Mouse (Mus musculus) T-helper 1 cell (primary cell): ENCODE results near the gene Wdr5.
"Not testable (repeated sequence)": the region's sequence is repeated elsewhere in the genome, so short reads cannot be mapped to it uniquely, and the experiment has no call there.

Experiments
- in situ Hi-C: fragments of 300-600 bp; cut with MboI, MseI; formaldehyde crosslinking; loops from one replicate; pipeline ENCODE4 v1.15.1; 2025; ENCODE audit warnings: high pct_unique_total_duplicates

Wdr5 gene

GRCm38 (mm10) chr2:27496391-27497028, 18.4 kb upstream of the Wdr5 start:
- in situ Hi-C loops: no loop called here

GRCm38 (mm10) chr2:27504113-27504885, 10.7 kb upstream of the Wdr5 start:
- in situ Hi-C loops: no loop called here

- in situ Hi-C loops: no loop called here
Measured at GRCm38 (mm10) chr2:27505539-27505938, 9.4 kb upstream of the Wdr5 start.

GRCm38 (mm10) chr2:27506658-27507057, 8.3 kb upstream of the Wdr5 start:
- in situ Hi-C loops: not testable (repeated sequence)

DNA sequence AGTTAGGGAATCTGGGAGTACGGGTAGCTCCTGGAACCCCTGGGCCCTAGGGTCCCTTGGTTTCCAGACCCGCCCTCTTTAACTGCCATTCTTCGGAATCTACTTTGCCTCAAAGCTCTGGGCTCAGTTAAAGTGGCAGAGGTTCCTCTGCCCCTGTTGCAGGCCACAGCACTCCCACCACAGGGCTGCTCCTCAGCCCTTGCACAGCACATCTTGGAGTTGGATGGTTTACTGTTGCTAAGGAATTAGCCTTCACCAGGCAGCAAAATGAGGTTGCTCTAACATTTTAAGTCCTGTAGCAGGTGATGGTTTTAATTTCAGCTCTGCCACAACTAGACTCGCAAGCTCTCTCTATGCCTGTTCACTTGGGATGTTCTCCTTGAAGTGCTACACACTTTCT, 7.4 kb upstream of the Wdr5 start, which contains the start of gene Brd3:
TSS of gene Brd3 (minus strand) at position 101 of the 400 bp plus-strand sequence.
- in situ Hi-C loops: no loop called here

DNA sequence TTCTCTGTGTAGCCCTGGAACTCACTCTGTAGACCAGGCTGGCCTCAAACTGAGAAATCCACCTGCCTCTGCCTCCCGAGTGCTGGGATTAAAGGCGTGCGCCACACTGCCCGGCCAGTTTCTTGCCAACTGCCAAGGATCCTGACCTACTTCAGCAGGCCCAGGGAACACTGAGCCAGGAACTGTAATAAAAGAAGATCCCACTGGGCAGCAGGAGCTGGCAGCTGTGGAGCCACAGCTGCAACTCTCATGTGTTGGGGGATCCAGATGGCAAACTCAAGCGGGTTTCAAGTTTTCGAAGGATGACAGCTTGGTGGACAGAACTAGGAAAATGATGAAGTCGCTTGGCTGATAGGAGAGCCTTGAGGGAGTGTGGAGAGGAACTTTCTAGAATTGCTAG, 4.3 kb upstream of the Wdr5 start:
- in situ Hi-C loops: no loop called here

DNA sequence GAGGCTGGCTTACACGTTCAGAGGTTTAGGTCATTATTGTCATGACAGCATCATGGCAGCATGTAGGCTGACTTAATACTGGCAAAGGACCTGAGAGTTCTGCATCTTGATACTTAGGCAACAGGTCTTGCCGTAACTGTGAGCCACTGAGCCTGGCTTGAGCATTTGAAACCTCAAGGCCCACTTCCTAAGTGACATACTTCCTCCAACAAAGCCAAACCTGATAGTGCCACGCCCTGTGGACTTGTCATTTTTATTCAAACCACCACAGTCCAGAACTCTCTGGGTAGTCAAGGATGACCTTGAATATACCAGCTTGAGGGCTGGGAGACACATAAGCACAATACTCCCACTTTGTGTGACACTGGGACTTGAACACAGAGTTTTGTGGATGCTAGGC, 2.0 kb upstream of the Wdr5 start:
- in situ Hi-C loops: no loop called here

GRCm38 (mm10) chr2:27513861-27514260, 1.1 kb upstream of the Wdr5 start:
- in situ Hi-C loops: no loop called here

- in situ Hi-C loops: no loop called here
Measured at GRCm38 (mm10) chr2:27515341-27516166, 597 bp downstream of the Wdr5 start.

- in situ Hi-C loops: no loop called here
Measured at GRCm38 (mm10) chr2:27516289-27516688, 1.3 kb downstream of the Wdr5 start.

- in situ Hi-C loops: no loop called here
Measured at GRCm38 (mm10) chr2:27518283-27518682, 3.3 kb downstream of the Wdr5 start.

DNA sequence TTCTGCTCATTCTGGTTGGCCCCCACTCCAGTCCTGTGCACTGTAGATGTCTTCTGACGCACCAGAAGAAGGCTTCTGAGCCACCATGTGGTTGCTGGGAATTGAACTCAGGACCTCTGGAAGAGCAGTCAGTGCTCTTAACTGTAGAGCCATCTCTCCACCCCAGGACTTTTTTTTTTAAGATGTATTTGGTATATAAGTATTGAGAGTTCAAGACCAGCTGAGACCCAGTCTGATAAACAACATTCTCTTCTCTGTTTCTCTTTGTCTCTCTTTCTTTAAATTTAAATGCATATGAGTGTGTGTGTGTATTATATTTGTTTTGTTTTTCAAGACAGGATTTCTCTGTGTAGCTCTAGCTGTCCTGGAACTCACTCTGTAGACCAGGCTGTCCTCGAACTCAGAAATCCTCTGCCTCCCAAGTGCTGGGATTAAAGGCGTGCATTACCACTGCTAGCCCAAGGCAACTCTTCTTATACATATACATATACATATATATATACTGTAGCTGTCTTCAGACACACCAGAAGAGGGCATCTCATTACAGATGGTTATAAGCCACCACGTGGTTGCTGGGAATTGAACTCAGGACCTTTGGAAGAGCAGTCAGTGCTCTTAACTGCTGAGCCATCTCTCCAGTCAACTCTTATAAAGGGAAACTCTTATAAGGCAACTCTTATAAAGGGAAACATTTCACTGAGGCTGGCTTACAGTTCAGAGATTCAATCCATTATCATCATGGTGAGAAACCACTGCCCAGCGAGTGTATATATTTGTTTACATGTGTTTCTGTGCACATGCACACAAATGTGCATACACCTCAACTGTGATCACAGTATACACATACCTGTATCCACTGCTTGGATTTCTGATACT, 23.7 kb downstream of the Wdr5 start:
- in situ Hi-C loops: not testable (repeated sequence)

- in situ Hi-C loops: no loop called here
Measured at GRCm38 (mm10) chr2:27539336-27539735, 24.4 kb downstream of the Wdr5 start.

DNA sequence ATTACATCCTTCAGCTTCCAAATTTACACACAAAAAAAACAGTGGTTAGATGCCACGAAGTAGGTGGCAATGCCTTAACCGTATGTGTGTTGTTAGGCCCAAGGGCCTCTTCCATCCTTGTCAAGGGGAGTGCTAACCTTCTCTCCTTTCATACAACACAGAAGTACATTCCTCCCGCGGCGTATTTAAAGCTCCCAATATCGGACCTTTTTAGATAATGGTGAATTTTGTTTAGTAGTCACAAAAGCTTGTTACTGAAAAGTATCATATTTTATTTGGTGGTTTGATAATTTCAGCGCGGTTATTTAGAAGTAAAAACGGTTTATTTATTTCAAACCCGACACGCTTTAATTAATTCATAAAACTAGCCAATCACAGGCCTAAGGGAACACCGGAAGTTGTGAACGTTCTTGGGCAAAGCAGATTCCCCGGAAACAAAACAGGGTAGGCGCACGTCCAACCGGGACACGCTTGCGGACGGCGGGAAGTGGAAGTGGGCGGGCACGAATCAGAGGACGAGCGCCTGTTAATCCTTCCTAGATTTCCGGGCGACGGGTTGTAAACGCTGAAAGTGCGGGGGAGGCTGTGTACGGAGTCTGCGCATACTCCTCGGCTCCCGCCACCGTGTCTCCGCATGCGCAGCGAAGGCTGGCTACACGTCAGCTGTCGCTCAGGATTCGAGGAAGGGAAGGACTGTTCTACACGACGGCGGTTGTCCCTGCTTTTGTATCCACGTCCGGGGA, 25.0 kb downstream of the Wdr5 start:
- in situ Hi-C loops: no loop called here

DNA sequence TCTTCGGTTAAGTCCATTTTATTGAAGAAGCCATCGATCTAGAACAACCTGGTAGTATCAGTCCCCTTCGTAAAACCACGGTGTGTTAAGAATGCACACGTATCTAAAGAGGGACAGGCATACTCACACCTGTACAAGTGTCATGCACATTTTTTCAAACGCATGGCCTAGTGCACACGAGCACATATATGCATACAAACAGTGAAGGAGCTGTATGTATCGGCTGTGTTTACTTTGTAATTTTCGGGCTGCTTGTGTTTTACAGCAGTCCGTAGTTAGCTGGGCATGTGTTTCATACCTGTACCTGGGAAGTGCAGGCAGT, 25.5 kb downstream of the Wdr5 start:
- in situ Hi-C loops: no loop called here

- in situ Hi-C loops: no loop called here
Measured at GRCm38 (mm10) chr2:27541225-27541624, 26.3 kb downstream of the Wdr5 start.

- in situ Hi-C loops: no loop called here
Measured at GRCm38 (mm10) chr2:27544613-27545012, 29.7 kb downstream of the Wdr5 start.

DNA sequence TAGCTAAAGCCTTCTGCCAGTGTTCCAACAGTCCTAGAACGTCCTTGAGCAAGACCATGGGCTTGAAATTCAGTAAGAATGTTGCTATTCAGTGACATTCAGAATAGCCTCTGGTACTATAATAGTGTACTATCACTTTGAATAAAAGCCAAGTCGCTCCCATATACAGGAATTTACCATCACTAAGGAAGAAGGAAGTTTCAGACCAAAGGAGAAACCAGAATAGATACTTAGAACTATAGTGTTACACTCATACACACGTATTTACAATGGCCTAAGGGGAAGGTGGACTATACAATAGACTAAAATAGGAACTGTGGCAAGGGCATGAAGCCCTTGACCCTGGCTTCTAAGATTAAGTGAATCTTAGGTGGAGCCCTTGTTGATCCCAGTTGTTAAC, 30.6 kb downstream of the Wdr5 start:
- in situ Hi-C loops: not testable (repeated sequence)

DNA sequence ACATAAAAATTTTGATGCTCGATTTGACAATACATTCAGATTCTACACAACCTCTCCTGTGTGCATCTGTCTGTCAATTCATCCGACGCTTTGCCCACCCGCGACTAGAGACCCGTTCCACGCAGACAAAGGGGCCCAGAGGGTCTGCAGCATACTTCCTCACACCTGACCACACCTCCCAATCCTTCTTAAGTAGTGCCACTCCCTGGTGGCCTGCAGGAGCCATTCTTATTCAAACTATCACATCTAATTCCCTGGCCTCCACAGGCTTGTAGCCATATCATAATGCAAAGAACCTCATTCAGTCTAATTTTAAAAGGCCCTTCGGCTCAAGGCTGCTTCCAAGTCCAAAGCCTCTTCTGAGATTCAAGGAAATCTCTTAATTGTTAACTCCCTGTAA, 31.1 kb downstream of the Wdr5 start:
- in situ Hi-C loops: not testable (repeated sequence)

- in situ Hi-C loops: no loop called here
Measured at GRCm38 (mm10) chr2:27547326-27547725, 32.4 kb downstream of the Wdr5 start.

GRCm38 (mm10) chr2:27547986-27548385, 33.0 kb downstream of the Wdr5 start:
- in situ Hi-C loops: no loop called here
